Mouse (Mus musculus) embryonic facial prominence, embryonic 10.5 days (tissue): ENCODE data around the gene Itgb1. TPM values are rescaled to one million over a fixed set of nuclear protein-coding genes. Genes with fewer than 3 reads are reported as not detected.

Experiments
- DNase-seq: peaks from one replicate; pipeline ENCODE4 v3.0.0-alpha.2; 2017; ENCODE audit warnings: low spot score
- H3K27ac ChIP-seq: fragments of 300-500 bp; sonication (generic); replicated peaks from 2 replicates; pipeline ENCODE4 v1.5.1; 2016; ENCODE audit warnings: mild to moderate bottlenecking
- H3K27me3 ChIP-seq: fragments of 300-500 bp; sonication (generic); replicated peaks from 2 replicates; pipeline ENCODE4 v1.6.1; 2016; ENCODE audit warnings: low read depth, mild to moderate bottlenecking; ENCODE audit not compliant: poor library complexity, severe bottlenecking
- H3K36me3 ChIP-seq: fragments of 300-500 bp; sonication (generic); replicated peaks from 2 replicates; pipeline ENCODE4 v1.6.1; 2016; ENCODE audit warnings: mild to moderate bottlenecking, moderate library complexity
- H3K4me1 ChIP-seq: fragments of 300-500 bp; sonication (generic); 2 replicates; pipeline ENCODE4 v1.6.1; 2016
- H3K4me3 ChIP-seq: fragments of 300-500 bp; sonication (generic); 2 replicates; pipeline ENCODE4 v1.5.1; 2016; ENCODE audit warnings: mild to moderate bottlenecking, moderate library complexity
- H3K9me3 ChIP-seq: fragments of 300-500 bp; sonication (generic); 2 replicates; pipeline ENCODE4 v1.6.1; 2016; ENCODE audit warnings: mild to moderate bottlenecking
- WGBS: fragments of 180-500 bp; shearing (Covaris S2); methylation state at CpG from one replicate; pipeline ENCODE4 v1.1.7; 2016; 5-methylcytosine and 5-hydroxymethylcytosine counted together
- polyA plus RNA-seq: library from polyadenylated mRNA; unstranded; fragments of >200 nt; fragmentation: Nextera tagmentation; extraction: Ambion mirVana; gene quantifications from 2 replicates; pipeline ENCODE4 v1.2.1, GENCODE M21; 2016

Itgb1 gene
- 127 and 131 TPM in 2 replicates for polyA plus RNA-seq

DNA sequence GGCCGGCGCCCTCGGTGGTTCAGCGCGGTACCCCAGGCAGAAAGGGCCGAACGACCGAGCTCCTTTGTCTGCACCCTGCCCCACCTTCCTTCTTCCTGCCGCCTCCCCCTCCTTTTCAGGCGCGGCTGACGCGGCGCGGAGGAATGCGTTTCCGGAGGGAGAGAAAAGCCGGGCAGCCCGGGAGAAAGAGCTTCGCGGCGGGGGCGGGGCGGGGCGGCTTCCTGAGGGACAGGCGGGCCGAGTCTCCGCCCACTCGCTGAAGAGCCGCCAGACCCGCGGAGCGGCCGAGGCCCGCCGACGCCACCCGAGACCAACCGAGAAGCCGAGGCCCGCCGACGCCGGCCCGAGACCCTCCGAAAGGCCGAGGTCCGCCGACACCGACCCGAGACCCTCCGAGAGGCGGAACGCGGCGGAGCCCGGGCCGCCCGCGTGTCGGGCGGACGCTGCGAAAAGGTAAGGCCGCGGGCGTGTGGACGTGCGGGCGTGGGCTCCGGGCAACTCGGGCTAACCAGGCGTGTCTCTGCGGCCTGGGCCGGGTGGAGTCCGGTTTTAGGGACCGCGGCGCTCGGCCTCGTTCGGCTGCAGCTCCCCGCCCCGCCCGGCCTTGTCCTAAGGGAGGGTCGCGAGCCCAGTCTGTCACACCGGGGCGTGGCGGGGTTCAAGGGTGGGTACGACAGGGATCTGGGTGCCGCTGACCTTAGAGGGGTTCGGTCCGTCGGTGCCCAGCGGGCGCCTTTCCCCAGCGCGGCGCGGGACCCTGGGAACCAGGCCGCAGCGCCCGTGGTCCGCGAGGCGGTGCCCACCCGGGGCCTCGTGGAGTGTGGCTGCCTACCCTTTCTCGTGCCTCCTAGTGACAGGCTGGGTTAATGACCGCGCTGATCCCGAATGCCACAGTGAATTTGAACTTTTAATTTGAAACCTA is at the start of gene Itgb1:
Gene Itgb1 (plus strand): TSS at position 148 of the 922 bp plus-strand sequence.
- Histone ChIP-seq H3K4me3 (peak within 1 kb of the TSS; percentile 89), H3K36me3 (no peaks in the 10 kb centered on the region), H3K4me1 (peaks cover 16% of the 10 kb centered on the region), H3K27me3 (no peaks in the 10 kb centered on the region), H3K9me3 (no peaks in the 10 kb centered on the region), H3K27ac (peak within 1 kb of the TSS; percentile 100)
- WGBS: under 1% methylated on average over 109 of the region's 113 CpGs
- peak; percentile 98 for DNase-seq

DNA sequence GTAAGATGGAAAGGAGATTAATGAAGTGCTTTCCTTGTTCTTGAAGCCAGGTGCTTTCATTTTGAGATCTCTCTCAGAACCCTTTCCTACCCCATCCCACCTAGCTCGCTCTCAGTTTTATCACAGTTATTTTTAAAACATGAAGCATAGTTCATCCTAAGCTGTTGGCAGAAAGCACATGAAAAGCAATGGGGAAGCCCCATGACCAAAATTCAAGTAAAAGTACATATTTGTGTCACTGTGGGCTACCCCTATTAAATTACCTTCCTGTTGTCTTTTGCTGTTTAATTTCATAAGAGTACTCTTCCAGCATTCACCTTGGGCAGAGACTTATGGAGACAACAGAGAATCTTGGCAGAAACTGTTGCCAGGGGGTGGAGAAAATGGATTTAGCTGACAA is 42.4 kb upstream of the Itgb1 start:
- H3K4me1 ChIP-seq: 0 out of 2 replicates have a peak, but pooled peaks cover 3% of the 10 kb centered on the region
- DNase-seq: no peak
- WGBS: 81% methylated on average over 1 of the region's 1 CpGs

DNA sequence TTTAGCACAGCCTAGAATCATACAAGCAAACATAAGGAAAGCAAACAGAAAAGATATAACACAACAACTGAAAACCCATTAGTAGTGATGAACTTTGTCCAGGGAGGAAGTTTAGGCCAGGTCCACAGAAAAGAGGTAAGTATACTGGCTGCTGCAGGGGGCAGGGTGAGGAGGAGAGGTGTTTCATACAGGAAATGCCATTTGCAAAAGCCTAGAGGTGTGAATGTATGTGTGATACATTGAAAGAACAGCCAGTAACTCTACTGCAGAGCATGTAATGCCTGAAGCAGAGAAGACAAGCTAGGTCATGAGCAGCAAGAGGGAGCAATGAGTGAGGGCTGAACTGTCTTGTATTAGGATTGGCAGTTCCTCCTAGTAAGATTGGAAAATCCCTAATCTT is 40.0 kb upstream of the Itgb1 start:
- Histone ChIP-seq H3K27ac (no peak overlapping the region), H3K27me3 (no peaks in the 10 kb centered on the region), H3K4me3 (no peak overlapping the region), H3K9me3 (no peaks in the 10 kb centered on the region), H3K36me3 (no peaks in the 10 kb centered on the region), H3K4me1 (0 out of 2 replicates have a peak, but pooled peaks cover 2% of the 10 kb centered on the region)
- no peak for DNase-seq

More for the DNA sequence above, 42.4 kb upstream of the Itgb1 start:
- H3K4me3 ChIP-seq: no peak overlapping the region
- H3K27ac ChIP-seq: no peak overlapping the region
- H3K27me3 ChIP-seq: no peaks in the 10 kb centered on the region
- no peaks in the 10 kb centered on the region for H3K36me3 ChIP-seq
- no peaks in the 10 kb centered on the region for H3K9me3 ChIP-seq

DNA sequence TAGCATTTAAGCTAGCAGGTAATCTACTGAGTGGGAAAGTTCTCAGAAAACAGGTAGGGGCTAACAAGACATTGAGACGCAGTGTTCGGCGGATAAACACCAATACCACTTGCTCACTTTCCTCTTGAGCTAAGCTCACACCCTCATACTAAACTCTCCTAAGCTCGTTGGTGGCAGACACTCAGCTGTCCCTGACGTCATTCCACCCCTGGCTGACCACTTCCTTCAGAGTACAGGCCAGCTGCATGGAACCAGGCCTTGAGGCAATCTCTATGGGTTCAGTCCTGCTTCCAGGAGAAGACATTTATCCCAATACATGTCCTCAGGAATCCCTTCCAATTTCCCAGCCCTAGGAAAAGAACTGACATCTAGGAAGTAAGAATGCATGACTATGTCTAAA is 39.0 kb upstream of the Itgb1 start:
- 79% methylated on average over 5 of the region's 5 CpGs for WGBS
- no peaks in the 10 kb centered on the region for H3K9me3 ChIP-seq
- H3K36me3 ChIP-seq: no peaks in the 10 kb centered on the region
- H3K27me3 ChIP-seq: no peaks in the 10 kb centered on the region
- no peak for DNase-seq
- H3K4me3 ChIP-seq: no peak overlapping the region
- H3K27ac ChIP-seq: no peak overlapping the region
- H3K4me1 ChIP-seq: 0 out of 2 replicates have a peak, but pooled peaks cover 2% of the 10 kb centered on the region

DNA sequence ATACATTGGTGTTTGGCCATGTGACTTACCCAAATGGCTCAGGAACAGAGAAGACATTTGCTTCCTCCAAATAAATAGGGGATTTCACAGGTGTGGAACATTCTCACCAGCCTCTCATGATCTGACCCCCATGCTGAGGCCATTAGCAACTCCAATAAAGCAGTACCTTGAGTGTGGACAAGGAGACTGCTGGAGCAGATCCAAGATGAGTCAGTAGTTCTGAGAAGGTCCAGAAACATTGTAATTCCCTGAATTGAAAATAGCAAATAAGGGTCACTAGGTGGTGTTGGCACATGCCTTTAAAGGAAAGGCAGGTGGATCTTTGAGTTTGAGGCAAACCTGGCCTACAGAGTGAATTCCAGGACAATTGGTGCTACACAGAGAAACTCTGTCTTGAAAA is 37.4 kb upstream of the Itgb1 start:
- 0 out of 2 replicates have a peak, but pooled peaks cover 2% of the 10 kb centered on the region for H3K4me1 ChIP-seq
- no peak for DNase-seq
- H3K27ac ChIP-seq: no peak overlapping the region
- no peaks in the 10 kb centered on the region for H3K36me3 ChIP-seq
- no peak overlapping the region for H3K4me3 ChIP-seq
- H3K9me3 ChIP-seq: no peaks in the 10 kb centered on the region
- no peaks in the 10 kb centered on the region for H3K27me3 ChIP-seq

DNA sequence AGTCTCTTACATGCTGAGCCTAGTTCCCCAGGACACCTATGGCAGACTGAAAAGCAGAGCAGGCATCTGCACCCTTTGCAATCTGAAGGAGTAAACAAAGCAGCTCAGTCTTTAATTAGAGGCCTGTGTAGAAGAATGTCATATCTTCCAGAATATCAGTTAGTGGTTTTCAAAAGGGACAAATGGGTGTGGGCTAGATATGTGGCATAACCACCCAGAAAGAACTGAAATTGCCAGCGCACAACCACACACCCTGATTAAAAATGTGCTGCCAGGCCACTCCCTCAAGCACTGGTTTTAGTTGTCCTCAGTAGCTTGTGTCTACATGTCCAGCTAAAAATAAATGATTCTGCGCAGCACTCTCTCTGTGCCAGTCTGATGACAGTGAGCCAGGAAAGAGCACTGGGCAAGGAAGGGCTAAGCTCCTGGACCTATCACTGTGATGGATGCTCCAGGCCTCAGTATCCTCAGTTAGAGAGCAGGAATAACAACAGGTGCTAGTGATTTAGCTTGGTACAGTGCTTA is 35.1 kb upstream of the Itgb1 start:
- WGBS: 93% methylated on average over 2 of the region's 2 CpGs

DNA sequence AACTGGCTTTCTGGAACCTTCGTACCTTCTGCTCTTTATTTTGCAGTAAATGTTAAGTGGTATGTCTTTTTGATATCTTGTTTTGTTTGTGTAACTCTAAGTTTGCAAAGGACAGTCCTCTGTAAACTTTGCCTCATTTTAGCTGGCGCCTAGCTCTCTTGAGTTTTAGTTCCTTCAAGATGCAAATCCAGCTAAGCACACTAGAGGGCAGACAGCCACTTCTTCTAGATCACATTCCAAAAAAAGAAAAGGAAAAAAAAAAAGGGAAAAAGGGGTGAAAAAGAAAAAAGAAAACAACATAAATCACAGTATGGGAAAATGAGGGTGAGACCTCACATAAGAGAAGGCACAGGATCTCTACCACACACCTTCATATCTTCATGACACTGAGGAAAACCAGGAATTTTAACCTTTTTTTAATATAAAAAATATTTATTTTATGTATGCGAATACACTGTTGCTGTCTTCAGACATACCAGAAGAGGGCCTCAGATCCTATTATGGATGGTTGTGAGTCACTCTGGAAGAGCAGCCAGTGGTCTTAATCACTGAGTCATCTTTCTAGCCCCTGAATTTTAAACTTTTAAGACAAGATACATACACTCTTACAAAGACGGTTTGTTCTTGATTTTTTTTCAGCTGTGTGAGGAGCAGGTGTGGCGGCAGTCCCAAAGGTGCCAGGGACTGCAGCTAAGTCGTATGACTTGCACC is 32.9 kb upstream of the Itgb1 start:
- 51% methylated on average over 6 of the region's 6 CpGs for WGBS
- Histone ChIP-seq H3K27me3 (no peaks in the 10 kb centered on the region), H3K36me3 (no peaks in the 10 kb centered on the region), H3K4me1 (peaks cover 25% of the 10 kb centered on the region), H3K9me3 (no peaks in the 10 kb centered on the region), H3K27ac (no peak overlapping the region), H3K4me3 (no peak overlapping the region)
- DNase-seq: peak; percentile 23

More for the DNA sequence above, 35.1 kb upstream of the Itgb1 start:
- Histone ChIP-seq H3K27me3 (no peaks in the 10 kb centered on the region), H3K4me1 (peaks cover 23% of the 10 kb centered on the region), H3K36me3 (no peaks in the 10 kb centered on the region), H3K9me3 (no peaks in the 10 kb centered on the region), H3K4me3 (no peak overlapping the region), H3K27ac (no peak overlapping the region)
- DNase-seq: no peak

DNA sequence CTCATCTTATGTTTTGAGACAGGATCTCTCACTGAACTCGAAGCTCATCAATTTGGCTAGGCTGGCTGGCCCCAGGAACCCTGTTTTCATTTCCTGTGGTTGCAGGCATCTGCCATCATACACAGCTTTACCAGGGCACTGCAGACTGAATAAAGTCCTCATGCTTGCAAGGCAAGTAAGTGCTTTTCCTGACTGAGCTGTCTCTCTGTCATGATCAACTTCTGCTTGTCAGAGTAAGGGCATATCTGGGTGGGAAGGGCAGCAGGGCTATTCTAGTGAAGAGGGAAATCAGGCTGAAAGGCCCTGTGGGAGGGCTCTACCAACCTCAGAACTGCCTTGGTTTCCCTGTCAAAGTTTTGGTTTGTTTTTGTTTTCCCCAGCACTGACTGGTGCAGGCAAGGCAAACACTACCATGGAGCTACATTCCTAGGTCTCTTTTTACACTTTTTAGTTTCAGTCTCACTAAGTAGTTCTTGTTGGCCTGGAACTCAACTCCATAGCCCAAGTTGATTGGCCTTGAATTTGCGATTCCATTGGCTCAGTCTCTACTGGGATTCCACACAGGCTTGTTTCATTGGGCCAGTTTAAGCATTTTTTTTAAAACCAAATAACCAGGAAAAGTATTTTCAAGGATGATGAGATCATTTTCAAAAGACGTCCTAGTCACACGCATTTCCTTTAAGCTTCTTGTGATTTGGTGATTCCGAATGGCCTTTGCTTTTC is 31.7 kb upstream of the Itgb1 start:
- no peak for DNase-seq
- H3K4me3 ChIP-seq: peak overlapping the region; percentile 54

DNA sequence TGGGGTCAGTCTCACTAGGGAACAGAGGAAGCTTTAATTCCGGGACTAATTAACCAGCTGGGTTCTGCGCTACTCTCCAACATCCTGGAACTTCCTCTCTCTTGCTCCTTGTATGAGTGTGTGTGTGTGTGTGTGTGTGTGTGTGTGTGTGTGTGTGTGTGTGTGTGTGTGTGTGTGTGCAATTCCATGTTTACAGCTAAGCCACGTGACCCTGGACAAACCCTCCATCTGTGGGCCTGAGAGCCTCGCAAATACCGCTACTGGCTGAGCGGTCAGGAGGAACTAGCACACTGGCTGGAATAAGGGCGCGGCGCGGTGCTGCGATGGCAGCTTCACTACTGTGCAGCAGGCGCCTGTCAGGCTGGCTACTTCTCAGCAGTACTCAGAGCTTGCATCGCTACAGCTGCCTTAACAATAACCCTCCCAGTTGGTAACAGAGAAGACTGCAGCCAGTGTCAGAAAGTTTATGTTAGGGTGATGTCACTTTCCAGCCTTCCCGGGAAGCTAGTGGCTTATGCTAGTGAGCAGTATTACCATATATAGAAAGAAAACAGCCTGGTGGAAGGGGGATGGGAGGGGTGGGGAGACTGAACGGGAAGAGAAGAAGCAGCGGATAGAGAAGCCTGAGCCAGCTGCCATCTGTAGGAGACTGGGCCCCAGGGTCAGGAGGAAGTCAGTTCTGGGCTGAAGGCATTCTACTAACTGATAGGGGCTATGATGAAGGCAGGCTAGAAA is 30.9 kb upstream of the Itgb1 start:
- peak; percentile 81 for DNase-seq
- H3K27ac ChIP-seq: peak overlapping the region; percentile 88
- H3K9me3 ChIP-seq: peaks cover 3% of the 10 kb centered on the region; the same call in 1 of the 2 replicates
- H3K4me1 ChIP-seq: peaks cover 23% of the 10 kb centered on the region
- H3K4me3 ChIP-seq: peak overlapping the region; percentile 54
- WGBS: 2% methylated on average over 16 of the region's 16 CpGs
- no peaks in the 10 kb centered on the region for H3K36me3 ChIP-seq
- H3K27me3 ChIP-seq: no peaks in the 10 kb centered on the region

More for the DNA sequence above, 31.7 kb upstream of the Itgb1 start:
- Histone ChIP-seq H3K9me3 (peaks cover 3% of the 10 kb centered on the region; the same call in 1 of the 2 replicates), H3K27ac (peak overlapping the region; percentile 88), H3K27me3 (no peaks in the 10 kb centered on the region), H3K36me3 (no peaks in the 10 kb centered on the region), H3K4me1 (peaks cover 25% of the 10 kb centered on the region)
- 26% methylated on average over 5 of the region's 5 CpGs for WGBS

DNA sequence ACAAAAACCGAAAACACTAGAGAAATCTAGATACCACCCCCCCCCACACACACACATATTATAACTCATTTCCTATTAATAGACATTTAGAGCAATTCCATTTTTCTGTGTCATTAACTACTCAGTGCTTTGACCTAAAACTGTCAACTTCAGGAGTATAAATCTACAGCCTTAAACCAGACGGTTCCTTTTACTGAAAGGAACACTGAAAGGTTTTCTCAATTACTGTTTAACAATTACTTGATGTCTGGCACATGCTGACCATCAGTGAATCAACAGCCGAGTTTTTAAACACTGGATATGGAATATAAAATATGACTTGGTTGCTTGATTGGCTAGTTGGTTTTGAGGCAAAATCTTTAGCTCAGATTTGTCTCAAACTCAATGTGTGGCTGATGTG is 23.3 kb upstream of the Itgb1 start:
- Histone ChIP-seq H3K27ac (no peak overlapping the region), H3K4me3 (no peak overlapping the region), H3K36me3 (no peaks in the 10 kb centered on the region), H3K4me1 (0 out of 2 replicates have a peak, but pooled peaks cover 3% of the 10 kb centered on the region), H3K27me3 (no peaks in the 10 kb centered on the region), H3K9me3 (peaks cover 3% of the 10 kb centered on the region; the same call in 1 of the 2 replicates)
- 76% methylated on average over 3 of the region's 3 CpGs for WGBS
- no peak for DNase-seq

DNA sequence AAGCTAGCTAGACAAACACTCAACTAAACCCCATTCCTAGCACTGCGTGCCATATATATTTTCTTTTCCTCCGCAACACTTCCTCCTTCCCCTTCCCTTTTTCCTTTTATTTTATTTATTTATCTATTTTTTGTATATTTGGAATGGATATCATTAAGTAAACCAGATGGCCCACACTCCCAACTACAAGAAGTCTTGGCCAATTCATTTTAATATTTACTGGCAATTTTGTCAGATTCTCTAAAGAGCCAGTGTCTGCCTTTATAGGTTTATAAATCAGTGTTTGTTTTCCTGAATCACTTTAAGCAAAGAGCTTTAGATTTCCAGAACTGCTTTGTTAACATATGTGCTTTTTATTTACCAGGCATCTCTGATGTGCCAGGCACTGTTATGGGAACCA is 22.8 kb upstream of the Itgb1 start:
- Histone ChIP-seq H3K27me3 (no peaks in the 10 kb centered on the region), H3K36me3 (no peaks in the 10 kb centered on the region), H3K27ac (no peak overlapping the region), H3K4me1 (0 out of 2 replicates have a peak, but pooled peaks cover 3% of the 10 kb centered on the region), H3K9me3 (peaks cover 3% of the 10 kb centered on the region; the same call in 1 of the 2 replicates), H3K4me3 (no peak overlapping the region)
- 83% methylated on average over 2 of the region's 2 CpGs for WGBS
- no peak for DNase-seq
